Mouse (Mus musculus) monocyte, adult 2 months (primary cell): ENCODE data around the gene Gm45799.

Source experiments
- DNase-seq, 2 experiments: peaks; one replicate each; pipeline ENCODE4 v3.0.0; 2022; ENCODE audit warnings: low spot score in 2 of 2, low read depth in 1 of 2

The Gm45799 gene

GRCm38 (mm10) chr7:105640233-105640893 is at the start of gene Gm45799, which contains the start of gene Arfip2:
Gm45799 (plus strand) TSS chr7:105640552.
Arfip2 (minus strand) TSS chr7:105640416.
- peak; percentile 92 to 95 for DNase-seq

DNA sequence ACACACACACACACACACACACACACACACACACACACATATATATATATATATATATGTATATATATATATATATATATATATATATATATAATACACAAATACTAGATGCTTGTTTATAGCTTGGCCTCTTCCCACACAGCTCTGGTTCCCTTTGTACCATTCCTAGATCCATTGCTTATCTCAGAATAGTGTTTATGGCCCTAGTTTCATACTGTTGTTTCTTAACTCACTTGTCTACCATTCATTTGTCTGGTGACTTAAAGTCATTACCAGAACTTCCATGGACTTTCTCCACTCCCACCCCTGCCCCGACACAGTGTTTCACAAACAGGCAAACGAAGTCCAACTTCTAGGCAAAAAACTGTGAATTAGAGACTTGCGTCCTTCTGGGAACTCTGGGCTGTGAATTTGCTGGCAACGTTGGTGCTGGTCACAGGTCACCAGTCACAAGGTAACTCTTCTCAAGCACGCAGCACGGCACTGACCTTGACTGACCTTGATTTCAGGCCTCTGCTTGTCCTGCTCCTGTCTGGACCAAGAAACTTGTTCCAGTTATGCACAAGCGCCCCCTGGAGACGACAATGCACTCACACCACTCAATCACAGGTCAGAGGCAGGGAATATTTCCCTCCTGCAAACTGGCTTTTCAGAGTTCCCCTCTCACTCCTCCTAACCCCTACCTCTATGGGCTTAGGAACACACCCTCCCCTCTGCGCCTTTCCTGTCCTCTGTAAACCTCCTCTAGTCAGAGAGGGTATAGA is 37.3 kb upstream of the Gm45799 start:
- DNase-seq = no peak

- no peak for DNase-seq
Observed at GRCm38 (mm10) chr7:105608467-105608866, 31.9 kb upstream of the Gm45799 start.

DNA sequence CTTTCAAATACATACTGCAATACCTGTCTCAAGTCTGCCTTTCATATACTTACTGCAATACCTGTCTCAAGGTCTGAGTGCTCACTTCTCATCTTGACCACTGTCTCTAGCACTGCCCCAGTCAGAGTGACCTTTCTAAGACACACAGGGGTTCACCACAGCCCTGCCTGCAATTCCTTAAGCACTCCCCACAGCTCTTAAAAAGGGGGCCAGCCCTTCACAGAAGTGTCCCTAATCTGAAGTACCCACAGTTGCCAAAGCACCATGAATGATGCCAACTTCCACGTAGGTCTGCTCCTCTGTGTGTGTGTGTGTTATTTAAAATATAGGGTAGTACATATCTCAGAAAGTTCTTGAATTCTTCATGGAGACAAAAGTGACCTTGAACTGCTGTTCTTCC is 28.6 kb upstream of the Gm45799 start:
- no peak for DNase-seq

DNA sequence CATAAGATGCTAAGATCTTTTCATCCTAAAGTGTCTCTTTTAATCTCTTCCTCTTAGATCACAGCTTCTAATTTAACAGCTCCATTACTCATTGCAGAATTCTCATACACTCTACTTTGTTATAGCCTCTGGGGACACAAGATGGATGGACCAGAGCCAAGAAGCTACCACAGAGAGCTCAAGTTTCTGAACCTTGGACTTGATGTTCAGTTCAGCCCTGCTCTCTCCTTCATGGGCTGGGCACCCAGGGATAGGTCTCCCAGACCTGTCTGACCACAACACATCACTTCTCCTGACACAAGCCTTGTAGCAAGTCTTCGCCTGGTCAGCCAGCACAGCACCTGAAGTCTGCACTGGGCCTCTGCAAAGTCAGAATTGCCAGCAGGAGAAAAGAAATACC is 26.0 kb upstream of the Gm45799 start:
- no peak for DNase-seq

DNA sequence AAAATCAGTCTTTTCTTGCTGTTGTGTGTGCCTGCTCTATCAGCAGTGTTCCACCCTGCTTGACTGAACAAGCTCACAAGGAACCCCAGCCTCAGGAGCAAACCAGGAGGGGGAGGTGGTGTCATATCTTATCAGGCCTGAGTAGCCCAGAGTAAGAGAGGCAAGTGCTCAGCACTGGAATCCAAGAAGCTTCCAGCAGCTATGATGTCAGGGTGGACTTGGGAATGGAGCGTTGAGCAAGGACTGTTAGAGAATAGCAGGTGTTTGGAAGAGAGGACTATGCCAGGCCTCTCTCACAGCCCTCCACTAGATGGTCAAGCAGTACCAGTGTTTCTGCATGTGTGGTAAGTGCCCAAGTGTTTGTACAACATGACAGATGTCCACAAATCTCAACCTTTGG is 24.6 kb upstream of the Gm45799 start:
- DNase-seq = no peak

- DNase-seq = no peak
Observed at GRCm38 (mm10) chr7:105616561-105616960, 23.8 kb upstream of the Gm45799 start.

DNA sequence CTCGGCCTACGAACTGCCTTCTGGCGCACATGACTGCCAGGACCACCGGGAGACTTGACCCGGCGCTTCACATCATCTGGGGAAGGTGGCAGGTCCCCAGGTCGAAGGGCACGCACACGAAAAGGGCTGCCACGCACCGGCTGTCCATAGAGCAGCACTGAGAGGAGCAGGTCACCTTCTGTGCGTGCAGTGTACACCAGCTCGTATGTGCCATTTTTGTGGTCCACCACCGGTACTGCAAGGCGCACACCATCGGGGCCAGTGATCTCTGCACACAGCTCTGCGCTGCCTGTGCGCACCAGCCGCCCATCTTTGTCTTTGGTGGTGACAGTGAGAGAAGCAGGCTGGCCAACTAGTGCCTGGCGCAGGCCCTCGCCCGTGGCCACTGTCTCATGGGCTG is 22.5 kb upstream of the Gm45799 start:
- DNase-seq = no peak

DNA sequence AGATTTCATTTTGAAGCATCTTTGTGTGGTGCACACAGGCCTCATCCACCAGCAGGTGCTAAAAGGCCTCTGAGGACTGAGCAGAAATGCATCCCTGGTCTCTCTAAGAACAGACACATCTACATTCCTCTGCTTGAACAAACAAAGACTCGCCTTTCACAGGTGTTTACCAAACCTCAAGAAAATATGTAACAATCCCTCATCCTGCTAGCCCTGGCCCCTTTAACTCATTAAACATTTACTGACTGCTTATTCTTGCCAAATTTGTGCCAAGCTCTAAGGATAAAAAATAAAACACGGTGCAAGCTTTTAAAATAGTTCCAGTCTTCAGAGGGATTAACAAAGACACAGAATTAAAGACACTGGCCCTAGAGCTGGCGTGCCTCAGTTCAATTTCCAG is 20.7 kb upstream of the Gm45799 start:
- DNase-seq = no peak

- DNase-seq = no peak
Observed at GRCm38 (mm10) chr7:105621053-105621452, 19.3 kb upstream of the Gm45799 start.

GRCm38 (mm10) chr7:105621646-105622292 is 18.6 kb upstream of the Gm45799 start:
- DNase-seq = no peak

GRCm38 (mm10) chr7:105625397-105625796 is 15.0 kb upstream of the Gm45799 start:
- no peak for DNase-seq

GRCm38 (mm10) chr7:105628633-105629032 is 11.7 kb upstream of the Gm45799 start:
- DNase-seq = peak in 1 of 2 experiments; percentile 22

DNA sequence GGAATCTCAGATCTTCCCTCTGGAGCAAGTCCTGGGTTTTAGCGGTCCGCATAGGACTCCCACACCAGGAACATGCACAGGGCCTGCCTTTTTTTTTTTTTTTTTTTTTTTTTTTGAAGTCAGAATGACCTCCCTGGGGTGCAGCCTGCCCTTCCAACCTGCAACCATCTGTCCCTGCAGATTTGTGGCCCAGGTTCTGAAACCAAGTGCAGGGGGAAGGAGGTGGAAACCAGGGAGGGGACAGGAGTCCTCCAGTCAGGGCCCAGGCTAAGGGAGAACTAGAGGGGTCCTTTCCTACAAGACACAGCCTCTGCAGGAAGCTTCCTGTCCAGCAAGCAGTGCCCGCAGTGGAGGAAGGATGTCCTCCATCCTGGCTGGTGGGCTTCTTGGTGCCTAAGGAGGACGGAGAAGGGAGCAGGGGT is 7.8 kb upstream of the Gm45799 start:
- no peak for DNase-seq

DNA sequence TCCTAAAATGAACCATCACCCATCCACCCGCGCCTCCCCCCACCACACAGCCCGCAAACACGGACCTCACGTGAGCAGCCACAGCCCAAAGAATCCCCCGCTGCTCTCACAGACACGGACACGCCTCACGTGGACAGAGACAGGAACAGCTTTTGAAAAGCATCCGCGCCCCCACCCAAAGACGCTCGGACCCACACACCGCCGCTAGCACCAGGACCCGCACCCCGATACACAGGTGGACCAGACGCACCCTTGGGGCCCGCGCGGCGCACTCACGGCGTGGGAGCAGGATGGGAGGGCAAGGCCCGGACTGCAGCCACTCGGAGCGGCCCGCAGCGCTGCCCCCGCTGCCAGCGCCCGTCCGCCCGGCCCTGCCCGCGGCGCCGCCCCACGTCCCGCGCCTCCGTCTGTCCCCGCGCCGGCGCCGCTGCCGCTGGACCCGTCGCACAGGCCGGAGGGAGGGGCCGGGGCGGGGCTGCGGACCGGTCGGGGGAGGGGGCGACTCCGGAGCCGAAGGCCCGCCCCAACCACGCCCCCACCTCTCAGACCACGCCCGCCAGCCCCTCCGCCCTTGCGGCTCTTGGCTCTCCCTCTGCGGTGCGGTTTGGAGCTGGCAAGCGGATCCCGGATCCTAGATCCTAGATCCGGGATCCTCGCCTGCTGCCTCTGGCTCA is 7.1 kb upstream of the Gm45799 start, which contains the start of gene Trim3:
TSS of gene Trim3 (minus strand) at position 445 of the 674 bp plus-strand sequence.
- DNase-seq = peak in 1 of 2 experiments; percentile 34

DNA sequence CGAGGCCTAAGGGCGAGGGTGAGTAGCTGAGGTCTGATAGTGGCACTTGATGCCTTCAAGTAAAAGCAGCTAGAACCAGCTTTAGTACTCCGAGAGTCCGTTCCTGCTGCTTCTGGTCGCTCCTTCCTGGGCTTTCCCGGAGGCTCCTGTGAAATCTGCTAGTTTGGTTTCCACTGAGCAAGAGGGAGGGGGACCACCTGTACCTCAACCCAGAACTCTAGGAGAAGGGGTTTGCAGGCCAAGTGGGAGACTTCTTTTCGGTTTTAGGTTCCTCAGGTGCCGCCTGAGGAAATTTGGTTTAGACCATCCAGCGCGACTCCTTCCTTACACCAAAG is 6.6 kb upstream of the Gm45799 start:
- no peak for DNase-seq

- no peak for DNase-seq
Observed at GRCm38 (mm10) chr7:105634272-105634920, 6.0 kb upstream of the Gm45799 start.

GRCm38 (mm10) chr7:105635726-105636125 is 4.6 kb upstream of the Gm45799 start:
- DNase-seq = no peak

- no peak for DNase-seq
Observed at GRCm38 (mm10) chr7:105638776-105639175, 1.6 kb upstream of the Gm45799 start.

GRCm38 (mm10) chr7:105639304-105639703 is 1.0 kb upstream of the Gm45799 start:
- no peak for DNase-seq

DNA sequence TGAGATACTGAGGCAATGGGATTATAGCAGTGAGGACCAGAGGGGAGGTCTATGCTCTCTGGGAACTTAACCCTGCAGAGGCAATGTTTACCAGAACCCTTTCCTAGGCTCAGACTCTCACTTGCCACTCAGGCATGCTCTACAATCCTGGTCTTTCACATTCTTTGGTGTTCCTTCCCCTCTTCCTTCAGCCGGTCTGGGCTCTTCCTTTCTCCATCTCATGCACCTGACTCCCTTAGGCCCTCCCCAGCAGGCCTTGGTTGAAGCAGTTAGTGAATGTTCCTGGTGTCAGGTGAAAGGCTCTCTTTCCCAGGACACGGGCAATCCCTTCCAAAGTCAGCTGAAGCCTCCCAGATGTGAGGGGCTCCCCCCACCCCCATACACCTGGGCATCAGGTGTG is 596 bp upstream of the Gm45799 start, which contains the start of gene Timm10b:
TSS of gene Timm10b (plus strand) at position 301 of the 400 bp plus-strand sequence.
- no peak for DNase-seq
